Comparison of ENCODE assay signal across 9 mouse cellular contexts in genomic region chr7:80653077-80653476, GRCm38 (mm10). TPM values are rescaled to one million over a fixed set of nuclear protein-coding genes. Genes with fewer than 3 reads are reported as not detected.
DNase-seq lines count a peak whose midpoint lies in the region; ATAC-seq and TF ChIP-seq lines count a peak whose summit lies in the region.
"Had no signal": no experiment of that assay in that cellular context is flagged by ENCODE, and none has a peak within 500 bp of the region (broad histone marks: within the 10 kb centered on the region; RNA-seq: fewer than 3 reads in every experiment).

No protein-coding gene starts in this region.

- H3K9me3 ChIP-seq in liver, embryonic 11.5 days (ENCODE audit: control insufficient read depth, low read length): no peaks in the 10 kb centered on the region
- no peaks in the 10 kb centered on the region for H3K9me3 ChIP-seq in embryonic facial prominence, embryonic 14.5 days (ENCODE audit: control insufficient read depth, low read length)
- H3K9me3 ChIP-seq in midbrain, embryonic 11.5 days (ENCODE audit: control insufficient read depth, low read length): no peaks in the 10 kb centered on the region

- H3K36me3 ChIP-seq in liver, adult 2 months (ENCODE audit: control insufficient read depth, insufficient read depth, low read length): no peaks in the 10 kb centered on the region
- no peaks in the 10 kb centered on the region for H3K36me3 ChIP-seq in liver, embryonic 11.5 days (ENCODE audit: control insufficient read depth, insufficient read depth, low read length)
- H3K36me3 ChIP-seq in embryonic facial prominence, embryonic 14.5 days (ENCODE audit: control insufficient read depth, insufficient read depth, low read length): no peaks in the 10 kb centered on the region
- no peaks in the 10 kb centered on the region for H3K36me3 ChIP-seq in midbrain, embryonic 11.5 days (ENCODE audit: control insufficient read depth, insufficient read depth, low read length)

- peaks cover 15% of the 10 kb centered on the region; the same call in 1 of the 2 replicates for H3K79me2 ChIP-seq in liver, adult 2 months (ENCODE audit: control insufficient read depth, insufficient read depth, low read length)

- no peak overlapping the region for H3K4me2 ChIP-seq in liver, embryonic 11.5 days
- H3K4me2 ChIP-seq in embryonic facial prominence, embryonic 14.5 days (ENCODE audit: low read depth, low read length): no peak overlapping the region
- H3K4me2 ChIP-seq in midbrain, embryonic 11.5 days: no peak overlapping the region

- DNase-seq in liver, adult 2 months (ENCODE audit: extremely low read depth, low read depth, low spot score): no peak
- DNase-seq in liver, embryonic 11.5 days (ENCODE audit: low spot score): no peak
- DNase-seq in adrenal gland, postnatal 36 days: peak; percentile 68 to 74
- DNase-seq in embryonic facial prominence, embryonic 14.5 days (ENCODE audit: low spot score): peak; percentile 53
- peak; percentile 79 for DNase-seq in midbrain, embryonic 11.5 days (ENCODE audit: low spot score, missing footprints)
- DNase-seq in urinary bladder, postnatal 36 days (ENCODE audit: low spot score in 2 of 2): no peak
- DNase-seq: left cerebral cortex, postnatal 4 days had no signal

- no peaks in the 10 kb centered on the region for H3K27me3 ChIP-seq in liver, adult 2 months (ENCODE audit: control insufficient read depth, insufficient read depth, low read length)
- no peaks in the 10 kb centered on the region for H3K27me3 ChIP-seq in liver, embryonic 11.5 days (replicated peaks; ENCODE audit: control insufficient read depth, insufficient read depth, low read length)
- no peaks in the 10 kb centered on the region for H3K27me3 ChIP-seq in embryonic facial prominence, embryonic 14.5 days (replicated peaks; ENCODE audit: control insufficient read depth, insufficient read depth, low read length)
- H3K27me3 ChIP-seq in midbrain, embryonic 11.5 days (ENCODE audit: control insufficient read depth, insufficient read depth, low read length): no peaks in the 10 kb centered on the region
- H3K27me3 ChIP-seq: Patski had no signal

- no peak for TF ChIP-seq POLR2A in liver, adult 2 months (IDR thresholded peaks at IDR 0.05; ENCODE audit: extremely low read depth, insufficient read depth, low read length)

- H3K27ac ChIP-seq in liver, adult 2 months (replicated peaks; ENCODE audit: insufficient read depth, low read depth, low read length): peak overlapping the region; percentile 30; the same call in 1 of the 2 replicates
- no peak overlapping the region for H3K27ac ChIP-seq in liver, embryonic 11.5 days (ENCODE audit: low read depth, low read length)
- H3K27ac ChIP-seq in embryonic facial prominence, embryonic 14.5 days (replicated peaks; ENCODE audit: low read depth, low read length): peak overlapping the region; percentile 61
- 0 out of 2 replicates have a peak overlapping the region, but pooled peaks have one; percentile 15 for H3K27ac ChIP-seq in midbrain, embryonic 11.5 days (ENCODE audit: low read depth, low read length)

- H3K4me1 ChIP-seq in liver, adult 2 months (ENCODE audit: control insufficient read depth, insufficient read depth, low read length): peaks cover 41% of the 10 kb centered on the region
- H3K4me1 ChIP-seq in liver, embryonic 11.5 days (replicated peaks; ENCODE audit: control insufficient read depth, insufficient read depth, low read length): peaks cover 5% of the 10 kb centered on the region; the same call in 1 of the 2 replicates
- peaks cover 51% of the 10 kb centered on the region for H3K4me1 ChIP-seq in embryonic facial prominence, embryonic 14.5 days (ENCODE audit: control insufficient read depth, insufficient read depth, low read length)
- no peaks in the 10 kb centered on the region for H3K4me1 ChIP-seq in midbrain, embryonic 11.5 days (ENCODE audit: control insufficient read depth, insufficient read depth, low read length)

- ATAC-seq in liver, embryonic 11.5 days (replicated peaks; ENCODE audit: low FRiP score): no peak
- ATAC-seq in embryonic facial prominence, embryonic 14.5 days (ENCODE audit: low read depth): no peak
- no peak for ATAC-seq in midbrain, embryonic 11.5 days (ENCODE audit: low FRiP score)
- no peak for ATAC-seq in activated CD4-positive, CD25-positive, alpha-beta regulatory T cell, adult 4 months
- ATAC-seq: Patski had no signal

- no peak for TF ChIP-seq CTCF in liver, adult 2 months (IDR thresholded peaks at IDR 0.05; ENCODE audit: low read depth, low read length)

- no peak overlapping the region for H3K4me3 ChIP-seq in liver, adult 2 months (ENCODE audit: insufficient read depth, low read depth, low read length)
- H3K4me3 ChIP-seq in liver, embryonic 11.5 days (ENCODE audit: low read depth, low read length): no peak overlapping the region
- H3K4me3 ChIP-seq in embryonic facial prominence, embryonic 14.5 days (ENCODE audit: low read depth, low read length): no peak overlapping the region
- no peak overlapping the region for H3K4me3 ChIP-seq in midbrain, embryonic 11.5 days (ENCODE audit: low read depth, low read length)

- no peak overlapping the region for H3K9ac ChIP-seq in liver, adult 2 months (ENCODE audit: low read depth, low read length)
- H3K9ac ChIP-seq in liver, embryonic 11.5 days (ENCODE audit: low read depth, low read length): no peak overlapping the region
- H3K9ac ChIP-seq in embryonic facial prominence, embryonic 14.5 days (ENCODE audit: low read depth, low read length): no peak overlapping the region
- no peak overlapping the region for H3K9ac ChIP-seq in midbrain, embryonic 11.5 days (ENCODE audit: low read length)

- 71% methylated on average over 10 of the region's 10 CpGs for WGBS in liver, adult 2 months
- WGBS in liver, embryonic 11.5 days: 81% methylated on average over 10 of the region's 10 CpGs
- WGBS in embryonic facial prominence, embryonic 14.5 days: 46% methylated on average over 10 of the region's 10 CpGs
- 66% methylated on average over 10 of the region's 10 CpGs for WGBS in midbrain, embryonic 11.5 days

RNA-seq across cellular contexts. Expression of gene Crtc3, which starts 35.6 kb away (rescaled TPM):
- 3.0 and 5.4 TPM in 2 replicates for total RNA-seq in liver, adult 2 months (2014; rRNA removed)
- polyA plus RNA-seq in liver, adult 2 months (2012; rRNA removed): 8.7 and 12.9 TPM in 2 replicates
- polyA plus RNA-seq in liver, embryonic 11.5 days (2014; fragmentation: Nextera tagmentation; extraction: Ambion mirVana): 13.1 and 16.6 TPM in 2 replicates
- 10 to 100 TPM; 25.0 to 31.2 TPM for total RNA-seq in adrenal gland, postnatal 36 days (2021)
- polyA plus RNA-seq in embryonic facial prominence, embryonic 14.5 days (2014; fragmentation: Nextera tagmentation; extraction: Ambion mirVana): 21.6 and 22.9 TPM in 2 replicates
- polyA plus RNA-seq in midbrain, embryonic 11.5 days (2014; fragmentation: Nextera tagmentation; extraction: Ambion mirVana): 7.9 and 9.2 TPM in 2 replicates
- polyA plus RNA-seq in activated CD4-positive, CD25-positive, alpha-beta regulatory T cell, adult 4 months (2017; shearing (Covaris generic)): 10 to 100 TPM; 16.6 to 17.1 TPM

Comparison
In these comparisons a context has a peak if more than half of its experiments do, and no peak if none do; other contexts are left out.
1. DNase-seq: peak in adrenal gland, postnatal 36 days (2 of 2), embryonic facial prominence, embryonic 14.5 days (single experiment) and midbrain, embryonic 11.5 days (single experiment); none in liver, adult 2 months (single experiment), liver, embryonic 11.5 days (single experiment) and urinary bladder, postnatal 36 days (0 of 2).